Mouse (Mus musculus): ENCODE results near the gene Dhrs7c. TPM values are rescaled to one million over a fixed set of nuclear protein-coding genes. Genes with fewer than 3 reads are reported as not detected.

The Dhrs7c gene
- polyA plus RNA-seq, 1 experiment from 2014 or later = not detected

DNA sequence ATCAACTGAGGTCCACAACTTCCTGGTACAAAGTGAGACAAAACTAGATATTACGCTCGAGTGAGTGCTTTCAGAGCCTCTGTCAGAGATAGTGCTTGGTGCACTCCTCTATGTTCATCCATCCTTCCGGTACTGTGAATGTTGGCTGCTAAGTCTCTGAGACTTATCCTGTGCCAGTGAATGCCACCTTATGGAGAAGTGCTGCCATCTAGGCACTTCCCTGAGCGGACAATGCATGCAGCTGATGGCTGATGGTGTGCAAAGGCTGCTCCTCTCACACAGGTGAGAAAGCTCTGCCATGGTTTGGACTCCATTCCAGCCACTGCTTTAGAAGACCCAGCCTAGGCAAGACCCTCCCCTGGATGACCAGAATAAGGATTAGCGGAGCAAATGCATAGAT, 10.1 kb downstream of the Dhrs7c start:
- H3K27me3 ChIP-seq (ENCODE audit: low read depth, poor library complexity, severe bottlenecking) = no peaks in the 10 kb centered on the region
- no peak for DNase-seq (ENCODE audit: low spot score)
- 85% methylated on average over 5 of the region's 5 CpGs for WGBS
- no peak overlapping the region for H3K27ac ChIP-seq (replicated peaks)
- H3K36me3 ChIP-seq = no peaks in the 10 kb centered on the region
- H3K4me3 ChIP-seq = no peak overlapping the region
- no peaks in the 10 kb centered on the region for H3K4me1 ChIP-seq
- no peaks in the 10 kb centered on the region for H3K9me3 ChIP-seq (replicated peaks)

GRCm38 (mm10) chr11:67811535-67811934, 13.5 kb downstream of the Dhrs7c start:
- no peaks in the 10 kb centered on the region for H3K36me3 ChIP-seq
- no peaks in the 10 kb centered on the region for H3K4me1 ChIP-seq
- no peaks in the 10 kb centered on the region for H3K27me3 ChIP-seq (ENCODE audit: low read depth, poor library complexity, severe bottlenecking)
- no peak overlapping the region for H3K4me3 ChIP-seq
- no peaks in the 10 kb centered on the region for H3K9me3 ChIP-seq (replicated peaks)
- DNase-seq (ENCODE audit: low spot score) = no peak
- WGBS = 77% methylated on average over 6 of the region's 6 CpGs
- no peak overlapping the region for H3K27ac ChIP-seq (replicated peaks)

DNA sequence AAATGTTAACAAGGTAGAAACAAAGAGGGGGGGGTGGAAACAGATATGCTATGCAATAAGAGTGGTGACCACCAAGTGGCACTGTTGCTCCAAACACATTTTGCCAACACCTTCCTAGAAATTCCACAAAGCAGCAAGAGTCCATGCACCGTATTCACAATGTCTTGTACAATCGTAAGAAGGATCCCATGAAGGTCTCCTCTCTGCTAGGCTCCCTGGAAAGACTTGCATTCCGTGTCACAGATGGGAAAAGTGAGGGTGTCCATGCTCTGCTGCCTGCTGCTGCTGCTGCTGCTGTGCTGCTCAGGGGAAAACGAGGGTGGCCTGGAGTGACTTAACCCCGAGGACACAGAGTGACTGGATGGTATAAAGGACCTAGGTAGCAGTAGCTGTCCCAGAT, 21.6 kb downstream of the Dhrs7c start:
- Histone ChIP-seq H3K27me3 (ENCODE audit: low read depth, poor library complexity, severe bottlenecking) (no peaks in the 10 kb centered on the region; the same call in 1 of the 2 replicates), H3K4me1 (peaks cover 7% of the 10 kb centered on the region), H3K9me3 (replicated peaks) (no peaks in the 10 kb centered on the region), H3K4me3 (peak overlapping the region; percentile 29; the same call in 1 of the 2 replicates), H3K27ac (replicated peaks) (peak overlapping the region; percentile 64; the same call in 1 of the 2 replicates), H3K36me3 (no peaks in the 10 kb centered on the region)
- DNase-seq (ENCODE audit: low spot score) = peak; percentile 43
- WGBS = 26% methylated on average over 5 of the region's 5 CpGs

- H3K4me1 ChIP-seq = peaks cover 7% of the 10 kb centered on the region
- DNase-seq (ENCODE audit: low spot score) = peak; percentile 59
- H3K4me3 ChIP-seq = no peak overlapping the region
- H3K9me3 ChIP-seq (replicated peaks) = no peaks in the 10 kb centered on the region
- H3K27me3 ChIP-seq (ENCODE audit: low read depth, poor library complexity, severe bottlenecking) = no peaks in the 10 kb centered on the region; the same call in 1 of the 2 replicates
- no peak overlapping the region; the same call in 1 of the 2 replicates for H3K27ac ChIP-seq (replicated peaks)
- H3K36me3 ChIP-seq = no peaks in the 10 kb centered on the region
- WGBS = 34% methylated on average over 4 of the region's 4 CpGs
Observed at GRCm38 (mm10) chr11:67820221-67820620, 22.2 kb downstream of the Dhrs7c start.

GRCm38 (mm10) chr11:67821560-67821959, 23.6 kb downstream of the Dhrs7c start:
- 93% methylated on average over 6 of the region's 6 CpGs for WGBS
- no peak for DNase-seq (ENCODE audit: low spot score)
- Histone ChIP-seq H3K4me3 (no peak overlapping the region), H3K27me3 (ENCODE audit: low read depth, poor library complexity, severe bottlenecking) (no peaks in the 10 kb centered on the region; the same call in 1 of the 2 replicates), H3K9me3 (replicated peaks) (no peaks in the 10 kb centered on the region), H3K36me3 (no peaks in the 10 kb centered on the region), H3K27ac (replicated peaks) (no peak overlapping the region), H3K4me1 (peaks cover 7% of the 10 kb centered on the region)

DNA sequence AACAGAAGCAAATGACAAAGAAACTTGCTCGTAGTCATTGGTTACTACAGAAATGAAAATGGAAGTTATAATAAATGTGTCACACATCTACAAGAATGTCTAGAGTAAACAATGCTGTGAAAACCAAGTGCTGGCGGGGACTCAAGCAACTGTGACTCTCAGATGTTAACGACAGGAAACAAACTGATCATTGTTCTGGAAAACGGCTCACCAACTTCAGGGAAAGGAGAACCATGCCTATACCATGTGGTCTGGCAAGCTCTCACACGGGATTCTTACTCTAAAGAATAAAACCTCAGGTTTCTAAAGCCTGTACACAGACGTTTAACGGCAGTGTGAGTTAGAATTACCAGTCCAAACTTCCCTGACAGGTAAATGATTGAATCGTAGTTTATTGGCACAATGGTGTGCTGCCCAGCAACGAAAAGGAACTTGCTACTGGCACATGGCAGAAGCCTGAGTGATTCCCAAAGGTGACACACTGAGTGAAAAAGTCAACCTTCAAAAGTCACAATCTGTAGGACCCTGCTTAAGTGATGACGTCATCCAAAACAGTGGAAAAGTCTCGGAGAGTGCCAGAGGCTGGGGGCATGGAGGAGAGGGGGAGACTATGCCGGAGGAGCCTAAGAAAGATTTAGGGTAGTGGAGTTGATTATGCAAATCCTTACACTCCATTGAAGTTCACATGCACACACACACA, 30.5 kb downstream of the Dhrs7c start:
- Histone ChIP-seq H3K4me1 (no peaks in the 10 kb centered on the region), H3K4me3 (no peak overlapping the region), H3K27ac (replicated peaks) (no peak overlapping the region), H3K36me3 (no peaks in the 10 kb centered on the region), H3K9me3 (replicated peaks) (no peaks in the 10 kb centered on the region), H3K27me3 (ENCODE audit: low read depth, poor library complexity, severe bottlenecking) (no peaks in the 10 kb centered on the region)
- WGBS = 70% methylated on average over 12 of the region's 12 CpGs
- no peak for DNase-seq (ENCODE audit: low spot score)

DNA sequence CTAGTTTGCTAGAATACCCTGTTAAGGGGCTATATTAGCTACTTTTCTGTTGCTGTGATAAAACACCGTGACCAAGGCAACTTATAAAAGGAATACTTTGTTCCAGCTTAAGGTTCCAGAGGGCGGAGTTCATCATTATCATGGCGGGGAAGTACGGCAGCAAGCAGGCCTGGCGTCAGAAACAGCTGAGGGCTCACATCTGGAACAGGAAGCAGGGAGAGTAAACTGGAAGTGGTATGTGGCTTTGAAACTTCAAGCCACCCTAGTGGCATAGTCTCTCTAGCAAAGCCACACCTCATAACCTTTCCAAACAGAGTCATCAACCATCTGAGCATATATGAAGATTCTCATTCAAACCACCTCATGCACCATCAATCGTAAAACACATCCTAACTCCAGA, 31.5 kb downstream of the Dhrs7c start:
- Histone ChIP-seq H3K36me3 (no peaks in the 10 kb centered on the region), H3K27me3 (ENCODE audit: low read depth, poor library complexity, severe bottlenecking) (no peaks in the 10 kb centered on the region), H3K27ac (replicated peaks) (no peak overlapping the region), H3K4me3 (no peak overlapping the region), H3K9me3 (replicated peaks) (no peaks in the 10 kb centered on the region), H3K4me1 (no peaks in the 10 kb centered on the region)
- no peak for DNase-seq (ENCODE audit: low spot score)
- 84% methylated on average over 6 of the region's 6 CpGs for WGBS

DNA sequence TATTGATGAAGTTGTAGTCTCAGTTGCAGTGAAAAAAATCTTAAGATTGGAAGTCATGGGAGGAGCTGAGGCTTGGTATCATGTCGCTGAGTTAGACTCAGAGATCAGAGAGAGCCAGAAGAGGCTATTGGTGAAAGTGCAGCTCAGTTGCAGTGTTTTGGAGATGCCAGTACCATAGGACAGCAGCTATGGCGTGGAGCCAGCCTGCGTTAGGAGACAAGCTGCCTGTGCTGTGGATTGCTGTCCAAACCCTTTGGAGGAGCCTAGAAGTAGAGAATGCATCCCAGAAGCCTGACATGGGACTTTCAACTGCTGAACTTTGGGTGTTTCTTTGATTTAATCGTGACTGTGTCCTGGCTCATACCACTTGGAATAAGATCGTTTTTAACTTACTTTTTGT, 33.8 kb downstream of the Dhrs7c start:
- Histone ChIP-seq H3K36me3 (no peaks in the 10 kb centered on the region), H3K4me3 (no peak overlapping the region), H3K27me3 (ENCODE audit: low read depth, poor library complexity, severe bottlenecking) (no peaks in the 10 kb centered on the region), H3K4me1 (no peaks in the 10 kb centered on the region), H3K27ac (replicated peaks) (no peak overlapping the region), H3K9me3 (replicated peaks) (no peaks in the 10 kb centered on the region)
- 80% methylated on average over 5 of the region's 5 CpGs for WGBS
- no peak for DNase-seq (ENCODE audit: low spot score)

- Histone ChIP-seq H3K4me3 (no peak overlapping the region), H3K27me3 (ENCODE audit: low read depth, poor library complexity, severe bottlenecking) (no peaks in the 10 kb centered on the region), H3K4me1 (no peaks in the 10 kb centered on the region), H3K9me3 (replicated peaks) (no peaks in the 10 kb centered on the region), H3K27ac (replicated peaks) (no peak overlapping the region), H3K36me3 (no peaks in the 10 kb centered on the region)
- 95% methylated on average over 10 of the region's 10 CpGs for WGBS
- DNase-seq (ENCODE audit: low spot score) = no peak
Observed at GRCm38 (mm10) chr11:67835408-67836078, 37.6 kb downstream of the Dhrs7c start.

- no peak for DNase-seq (ENCODE audit: low spot score)
- Histone ChIP-seq H3K4me1 (no peaks in the 10 kb centered on the region), H3K27me3 (ENCODE audit: low read depth, poor library complexity, severe bottlenecking) (no peaks in the 10 kb centered on the region), H3K27ac (replicated peaks) (no peak overlapping the region), H3K36me3 (no peaks in the 10 kb centered on the region), H3K4me3 (no peak overlapping the region), H3K9me3 (replicated peaks) (no peaks in the 10 kb centered on the region)
- 72% methylated on average over 1 of the region's 1 CpGs for WGBS
Observed at GRCm38 (mm10) chr11:67839810-67840209, 41.8 kb downstream of the Dhrs7c start.

DNA sequence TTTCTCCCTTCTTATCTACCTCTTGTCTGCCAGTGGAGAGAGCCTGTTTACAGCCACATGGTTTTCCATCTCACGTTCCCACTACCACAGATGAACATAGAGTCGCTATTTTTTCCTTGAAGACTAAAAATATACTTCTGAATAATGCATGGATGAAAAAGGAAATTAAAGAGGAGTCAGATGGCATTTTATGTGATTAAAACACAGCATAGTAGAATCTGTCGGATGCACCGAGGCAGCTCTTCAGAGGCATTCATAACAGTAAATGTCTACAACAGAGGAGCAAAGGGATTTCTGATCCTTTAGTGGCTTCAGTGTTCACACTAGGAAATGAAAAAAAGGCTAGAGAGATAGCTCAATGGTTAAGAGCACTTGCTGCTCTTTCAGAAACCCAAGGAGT, 47.2 kb downstream of the Dhrs7c start:
- no peaks in the 10 kb centered on the region for H3K27me3 ChIP-seq (ENCODE audit: low read depth, poor library complexity, severe bottlenecking)
- 90% methylated on average over 4 of the region's 4 CpGs for WGBS
- no peaks in the 10 kb centered on the region for H3K36me3 ChIP-seq
- H3K27ac ChIP-seq (replicated peaks) = no peak overlapping the region
- no peak for DNase-seq (ENCODE audit: low spot score)
- H3K4me3 ChIP-seq = no peak overlapping the region
- no peaks in the 10 kb centered on the region for H3K9me3 ChIP-seq (replicated peaks)
- no peaks in the 10 kb centered on the region for H3K4me1 ChIP-seq

DNA sequence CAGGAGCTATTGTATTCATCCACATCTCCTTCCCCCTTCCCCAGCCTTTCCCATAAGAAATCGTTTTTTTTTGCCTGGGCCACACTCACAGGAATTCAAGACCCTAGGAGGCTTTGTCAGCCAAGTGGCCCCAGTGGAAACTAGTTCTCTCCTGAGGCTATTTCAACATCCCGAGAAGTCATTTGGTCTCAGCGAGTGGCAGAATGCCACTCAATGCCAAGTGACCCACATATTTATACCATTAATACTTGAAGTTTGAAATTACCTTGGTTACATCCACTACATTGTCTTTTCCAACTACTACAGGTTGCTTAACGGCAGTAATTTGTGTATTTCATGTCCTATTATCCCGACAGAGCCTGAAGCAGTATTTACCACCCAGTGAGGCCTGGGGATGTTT, 53.8 kb downstream of the Dhrs7c start:
- Histone ChIP-seq H3K36me3 (no peaks in the 10 kb centered on the region), H3K9me3 (replicated peaks) (no peaks in the 10 kb centered on the region), H3K27ac (replicated peaks) (no peak overlapping the region), H3K27me3 (ENCODE audit: low read depth, poor library complexity, severe bottlenecking) (no peaks in the 10 kb centered on the region), H3K4me1 (no peaks in the 10 kb centered on the region), H3K4me3 (no peak overlapping the region)
- 70% methylated on average over 5 of the region's 5 CpGs for WGBS
- DNase-seq (ENCODE audit: low spot score) = no peak

DNA sequence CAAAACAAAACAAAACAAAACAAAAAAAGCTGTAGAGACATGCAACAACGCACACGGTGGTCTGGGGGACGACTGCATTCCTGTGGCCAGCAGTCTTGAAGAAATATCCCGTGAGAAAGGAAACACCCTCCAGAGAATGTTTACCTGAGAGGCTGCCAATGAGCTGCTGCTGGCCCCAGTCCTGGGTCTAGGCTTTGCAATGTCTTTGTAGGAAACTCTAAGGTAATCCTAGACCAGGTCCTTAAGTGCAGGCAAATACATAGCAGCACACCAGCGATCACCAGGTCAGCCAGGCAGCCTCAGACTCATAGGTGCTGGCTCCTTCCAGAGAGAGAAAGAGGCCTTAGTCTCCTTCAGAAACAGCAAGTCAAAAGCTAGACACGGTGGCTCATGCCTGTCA, 56.0 kb downstream of the Dhrs7c start:
- WGBS = 61% methylated on average over 6 of the region's 6 CpGs
- no peak overlapping the region for H3K4me3 ChIP-seq
- no peak overlapping the region for H3K27ac ChIP-seq (replicated peaks)
- no peaks in the 10 kb centered on the region for H3K9me3 ChIP-seq (replicated peaks)
- no peaks in the 10 kb centered on the region for H3K36me3 ChIP-seq
- DNase-seq (ENCODE audit: low spot score) = no peak
- no peaks in the 10 kb centered on the region for H3K27me3 ChIP-seq (ENCODE audit: low read depth, poor library complexity, severe bottlenecking)
- H3K4me1 ChIP-seq = no peaks in the 10 kb centered on the region

Data from midbrain, embryonic 10.5 days (tissue).